Mouse (Mus musculus) liver, postnatal 0 days (tissue): Measurements from ENCODE around the gene Mrgprx1.

Experiments used
- CTCF ChIP-seq: sonication (generic); IDR thresholded peaks from 2 replicates; pipeline ENCODE4 v1.5.1; 2016; ENCODE audit warnings: antibody characterized with exemption, low read depth
- EP300 ChIP-seq: IDR thresholded peaks from 2 replicates; pipeline ENCODE4 v1.6.1; 2016; ENCODE audit warnings: antibody characterized with exemption, low read depth, mild to moderate bottlenecking

DNA sequence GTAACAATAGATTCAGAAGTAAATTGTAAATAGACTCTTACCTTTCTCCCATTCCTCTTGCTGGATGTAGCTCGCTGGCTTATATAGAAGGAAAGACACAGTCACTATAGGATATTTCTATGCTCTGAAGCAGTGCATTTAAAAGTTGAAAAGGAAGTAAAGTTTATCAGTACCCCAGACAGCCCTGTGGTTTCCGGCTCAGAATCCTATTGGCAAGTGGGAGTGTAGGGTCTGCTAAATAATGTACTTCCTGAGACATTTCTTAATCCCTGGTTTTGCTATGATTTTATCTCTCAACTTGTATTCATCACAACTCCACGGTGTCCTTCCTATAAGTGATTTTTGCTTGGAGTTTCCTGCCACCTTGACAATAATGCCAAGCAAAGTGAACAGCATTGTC is 31.7 kb downstream of the Mrgprx1 start:
- TF ChIP-seq CTCF (no peak), EP300 (no peak)
